Mouse (Mus musculus) embryonic facial prominence, embryonic 15.5 days (tissue): ENCODE results near the gene Rbm39. TPM values are rescaled to one million over a fixed set of nuclear protein-coding genes. Genes with fewer than 3 reads are reported as not detected.
"Not testable (repeated sequence)": the region's sequence is repeated elsewhere in the genome, so short reads cannot be mapped to it uniquely, and the experiment has no call there.

ENCODE experiments used
- ATAC-seq: fragments of 200-750 bp; cut with Nextera tagmentation; 2 replicates; pipeline ENCODE4 v1.8.0; 2017; ENCODE audit warnings: low read depth, moderate TSS enrichment; ENCODE audit not compliant: insufficient number of reproducible peaks, low FRiP score, low TSS enrichment
- H3K27ac ChIP-seq: fragments of 300-500 bp; sonication (generic); replicated peaks from 2 replicates; pipeline ENCODE4 v1.5.1; 2015; ENCODE audit warnings: mild to moderate bottlenecking, inconsistent platforms
- H3K27me3 ChIP-seq: fragments of 300-500 bp; sonication (generic); 2 replicates; pipeline ENCODE4 v1.6.1; 2015; ENCODE audit warnings: inconsistent platforms
- H3K36me3 ChIP-seq: fragments of 300-500 bp; sonication (generic); 2 replicates; pipeline ENCODE4 v1.6.1; 2015; ENCODE audit warnings: mild to moderate bottlenecking, inconsistent platforms
- H3K4me1 ChIP-seq: fragments of 300-500 bp; sonication (generic); 2 replicates; pipeline ENCODE4 v1.6.1; 2015; ENCODE audit warnings: inconsistent platforms
- H3K4me2 ChIP-seq: fragments of 300-500 bp; sonication (generic); replicated peaks from 2 replicates; pipeline ENCODE4 v1.6.1; 2015; ENCODE audit warnings: mild to moderate bottlenecking, inconsistent platforms
- H3K4me3 ChIP-seq: fragments of 300-500 bp; sonication (generic); replicated peaks from 2 replicates; pipeline ENCODE4 v1.5.1; 2015; ENCODE audit warnings: mild to moderate bottlenecking, inconsistent platforms
- H3K9ac ChIP-seq: fragments of 300-500 bp; sonication (generic); 2 replicates; pipeline ENCODE4 v1.6.1; 2015; ENCODE audit warnings: inconsistent platforms
- H3K9me3 ChIP-seq: fragments of 300-500 bp; sonication (generic); replicated peaks from 2 replicates; pipeline ENCODE4 v1.6.1; 2016; ENCODE audit warnings: inconsistent platforms
- WGBS: fragments of 180-500 bp; shearing (Covaris S2); methylation state at CpG from one replicate; pipeline ENCODE4 v1.1.7; 2015; 5-methylcytosine and 5-hydroxymethylcytosine counted together
- polyA plus RNA-seq: library from polyadenylated mRNA; unstranded; fragments of >200 nt; fragmentation: Nextera tagmentation; extraction: Ambion mirVana; gene quantifications from 2 replicates; pipeline ENCODE4 v1.2.1, GENCODE M21; 2015

Gene Rbm39
- polyA plus RNA-seq, 1 experiment from 2014 or later, result 665 TPM

DNA sequence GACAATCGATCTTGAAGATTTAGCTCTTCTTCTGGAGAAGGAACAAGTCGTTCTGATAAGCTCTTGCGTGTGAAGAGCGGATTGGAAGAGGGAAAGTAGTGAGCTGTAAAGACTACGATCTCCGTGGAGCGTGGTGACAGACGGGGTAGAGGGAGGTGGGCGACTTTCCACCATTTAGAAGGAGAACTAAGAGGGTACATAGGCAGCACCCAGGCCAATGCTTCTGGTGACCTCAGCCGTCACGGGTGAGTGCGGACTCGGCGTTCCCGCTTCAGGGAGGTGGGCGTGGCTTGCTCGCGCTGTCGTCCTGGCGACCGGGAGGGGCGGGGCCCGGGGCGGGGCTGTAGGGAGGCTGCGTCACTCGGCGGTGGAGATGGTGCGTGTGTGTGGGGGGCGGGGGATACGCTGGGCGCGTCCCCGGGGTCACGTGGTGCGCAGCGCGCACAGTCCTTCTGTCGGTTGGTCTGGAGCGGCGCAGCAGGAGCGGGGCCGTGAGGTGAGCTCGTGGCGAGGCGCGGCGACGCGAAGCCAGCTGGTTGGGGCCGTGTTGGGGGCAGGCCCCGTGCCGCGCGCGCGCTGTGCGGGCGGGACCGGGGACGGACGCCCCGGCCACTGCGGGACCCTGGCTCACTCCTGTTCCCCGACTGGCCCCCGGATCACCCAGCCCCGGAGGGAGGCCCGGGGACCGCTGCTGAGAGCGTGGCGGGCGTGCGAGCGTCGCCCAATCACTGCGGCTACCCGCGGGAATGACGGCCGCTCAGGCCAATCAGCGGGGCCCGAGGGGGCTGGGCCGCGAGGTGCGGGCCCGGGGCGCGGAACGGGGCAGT lies 16.5 kb upstream of the Rbm39 start, which contains the start of gene Phf20:
TSS of gene Phf20 (plus strand) at position 165 of the 827 bp plus-strand sequence.
- Histone ChIP-seq H3K4me3 (peak within 1 kb of the TSS; percentile 83), H3K9ac (peak within 1 kb of the TSS; percentile 76), H3K9me3 (no peaks in the 10 kb centered on the region), H3K36me3 (0 out of 2 replicates have a peak, but pooled peaks cover 4% of the 10 kb centered on the region), H3K4me1 (peaks cover 36% of the 10 kb centered on the region), H3K27me3 (no peaks in the 10 kb centered on the region), H3K4me2 (peak within 1 kb of the TSS; percentile 57), H3K27ac (peak within 1 kb of the TSS; percentile 97)
- ATAC-seq, result peak; percentile 99
- under 1% methylated on average over 87 of the region's 88 CpGs for WGBS

DNA sequence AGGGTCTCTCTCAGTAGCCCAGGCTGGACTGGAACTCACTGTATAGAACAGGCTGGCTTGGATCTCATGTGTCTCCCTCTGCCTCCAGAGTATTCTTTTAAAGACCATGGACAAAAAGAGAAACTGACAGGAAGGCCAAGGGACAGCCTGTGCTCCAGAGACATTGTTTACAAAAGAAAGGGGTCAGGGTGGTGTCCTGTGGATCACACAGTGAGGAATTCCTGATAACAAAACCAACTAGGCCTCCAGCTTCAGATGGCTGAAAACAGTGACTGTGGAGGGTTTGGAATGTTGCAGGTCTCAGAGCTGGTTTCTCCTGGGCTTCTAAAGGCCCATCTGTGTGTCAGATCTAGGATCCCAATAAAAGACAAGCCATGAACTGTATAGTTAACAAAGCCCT lies 14.5 kb upstream of the Rbm39 start:
- no peak for ATAC-seq
- Histone ChIP-seq H3K4me2 (no peak overlapping the region), H3K9me3 (no peaks in the 10 kb centered on the region), H3K4me1 (peaks cover 24% of the 10 kb centered on the region), H3K27me3 (no peaks in the 10 kb centered on the region), H3K36me3 (no peaks in the 10 kb centered on the region), H3K27ac (no peak overlapping the region), H3K4me3 (no peak overlapping the region), H3K9ac (no peak overlapping the region)

DNA sequence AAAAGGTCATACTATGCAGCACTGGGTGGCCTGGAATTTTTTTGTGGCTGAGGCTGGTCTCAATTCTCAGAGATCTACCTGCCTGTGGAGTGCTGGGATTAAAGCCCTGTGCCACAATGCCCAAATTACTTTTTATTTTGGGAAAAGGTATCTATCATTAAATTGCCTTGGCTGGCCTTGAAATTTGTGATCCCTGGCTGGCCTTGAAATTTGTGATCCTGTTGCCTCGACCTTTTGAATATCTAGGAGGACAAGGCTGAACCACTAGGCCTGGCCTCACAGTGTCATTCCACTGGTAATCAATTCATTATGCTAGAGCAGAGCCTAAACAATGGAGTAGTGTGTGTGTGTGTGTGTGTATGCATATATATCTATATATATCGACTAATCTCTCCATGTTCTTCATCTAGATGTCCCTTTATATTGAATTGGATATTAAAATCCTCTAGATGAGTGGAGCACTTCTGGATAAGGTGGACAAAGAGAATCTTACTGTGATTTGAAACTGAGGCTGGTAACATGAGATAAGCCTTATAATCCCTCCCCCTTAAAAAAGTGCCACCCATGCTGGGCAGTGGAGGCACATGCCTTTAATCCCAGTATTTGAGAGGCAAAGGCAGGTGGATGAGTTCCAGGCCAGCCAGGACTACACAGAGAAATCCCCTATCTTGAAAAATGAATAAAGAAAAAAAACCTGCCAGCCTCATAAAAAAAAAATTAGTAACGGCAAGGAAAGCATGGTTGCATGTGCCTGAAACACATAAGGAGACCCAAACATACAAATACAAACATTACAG lies 13.2 kb upstream of the Rbm39 start:
- WGBS, result 49% methylated on average over 3 of the region's 3 CpGs

GRCm38 (mm10) chr2:156192068-156192467 lies 12.0 kb upstream of the Rbm39 start:
- H3K4me1 ChIP-seq, result peaks cover 6% of the 10 kb centered on the region; the same call in 1 of the 2 replicates
- no peak overlapping the region for H3K4me2 ChIP-seq
- no peaks in the 10 kb centered on the region for H3K9me3 ChIP-seq
- H3K4me3 ChIP-seq, result no peak overlapping the region
- ATAC-seq, result no peak
- no peaks in the 10 kb centered on the region for H3K27me3 ChIP-seq
- 84% methylated on average over 2 of the region's 2 CpGs for WGBS
- H3K36me3 ChIP-seq, result no peaks in the 10 kb centered on the region
- H3K27ac ChIP-seq, result no peak overlapping the region
- H3K9ac ChIP-seq, result no peak overlapping the region

More for the DNA sequence above, 13.2 kb upstream of the Rbm39 start:
- no peak for ATAC-seq
- H3K9ac ChIP-seq, result no peak overlapping the region
- H3K27me3 ChIP-seq, result no peaks in the 10 kb centered on the region
- H3K27ac ChIP-seq, result no peak overlapping the region
- no peak overlapping the region for H3K4me2 ChIP-seq
- no peaks in the 10 kb centered on the region for H3K9me3 ChIP-seq
- no peaks in the 10 kb centered on the region for H3K36me3 ChIP-seq
- H3K4me3 ChIP-seq, result no peak overlapping the region
- H3K4me1 ChIP-seq, result peaks cover 13% of the 10 kb centered on the region

DNA sequence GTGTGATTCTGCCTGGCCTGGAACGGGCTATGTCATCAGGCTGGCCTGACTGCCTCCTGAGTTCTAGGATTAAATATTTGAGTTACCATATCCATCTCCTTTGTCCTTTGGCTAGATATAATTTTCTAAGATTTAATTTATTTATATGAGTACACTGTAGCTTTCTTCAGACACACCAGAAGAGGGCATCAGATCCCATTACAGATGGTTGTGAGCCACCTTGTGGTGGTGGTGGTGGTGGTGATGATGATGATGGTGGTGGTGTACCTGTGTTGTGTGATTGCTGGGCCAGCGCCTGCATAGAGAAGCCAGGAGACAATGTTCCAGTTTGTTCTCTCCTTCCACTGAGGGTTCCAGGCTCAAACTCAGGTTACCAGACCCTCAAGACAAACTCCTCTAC lies 11.5 kb upstream of the Rbm39 start:
- 89% methylated on average over 2 of the region's 2 CpGs for WGBS
- ATAC-seq, result no peak

DNA sequence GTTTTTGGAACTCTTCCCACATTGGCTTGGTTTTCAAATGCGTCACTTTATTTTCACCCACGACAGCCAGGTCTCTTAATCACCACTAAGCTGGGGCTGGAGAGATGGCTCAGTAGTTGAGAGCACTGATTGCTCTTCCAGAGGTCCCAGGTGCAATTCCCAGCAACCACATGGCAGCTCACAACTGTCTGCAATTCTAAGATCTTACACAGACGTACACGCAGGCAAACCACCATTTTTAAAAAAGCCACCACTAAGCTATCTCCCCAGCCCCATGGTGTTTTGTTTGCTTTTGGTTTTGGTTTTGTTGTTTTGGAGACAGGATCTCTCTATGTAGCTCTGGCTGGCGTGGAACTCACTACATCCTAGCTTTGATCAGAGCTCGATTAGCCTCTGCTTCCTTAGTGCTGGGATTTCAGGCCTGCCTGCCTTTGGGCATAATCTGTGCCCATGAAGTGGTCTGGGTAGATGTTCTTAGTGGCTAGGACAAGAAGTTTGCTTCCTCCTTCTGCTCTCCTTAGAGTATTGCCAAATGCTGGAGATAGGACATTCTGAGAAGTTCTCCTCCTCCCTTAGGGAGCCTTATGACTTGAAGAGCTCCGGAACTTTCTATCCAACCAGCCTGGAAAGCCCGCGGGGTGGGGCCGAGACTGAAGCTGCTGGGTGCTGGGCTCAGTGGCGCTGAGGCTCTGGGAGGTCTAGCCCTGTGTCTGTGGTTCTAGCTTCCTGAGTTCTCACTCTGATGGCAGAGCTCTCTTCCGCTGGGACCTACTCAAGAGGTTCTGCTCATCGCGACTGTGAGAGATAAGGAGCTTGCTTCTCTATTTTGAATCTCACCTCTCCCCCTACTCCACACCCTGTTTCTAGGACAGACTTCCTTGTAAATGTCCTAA lies 10.2 kb upstream of the Rbm39 start:
- Histone ChIP-seq H3K27me3 (no peaks in the 10 kb centered on the region), H3K9me3 (no peaks in the 10 kb centered on the region), H3K4me1 (no peaks in the 10 kb centered on the region), H3K36me3 (no peaks in the 10 kb centered on the region), H3K27ac (no peak overlapping the region), H3K9ac (no peak overlapping the region), H3K4me3 (no peak overlapping the region), H3K4me2 (no peak overlapping the region)
- WGBS, result 82% methylated on average over 14 of the region's 14 CpGs
- no peak for ATAC-seq

More for the DNA sequence above, 11.5 kb upstream of the Rbm39 start:
- no peak overlapping the region for H3K9ac ChIP-seq
- H3K27ac ChIP-seq, result no peak overlapping the region
- peaks cover 6% of the 10 kb centered on the region; the same call in 1 of the 2 replicates for H3K4me1 ChIP-seq
- no peaks in the 10 kb centered on the region for H3K27me3 ChIP-seq
- H3K9me3 ChIP-seq, result no peaks in the 10 kb centered on the region
- no peak overlapping the region for H3K4me3 ChIP-seq
- no peaks in the 10 kb centered on the region for H3K36me3 ChIP-seq
- no peak overlapping the region for H3K4me2 ChIP-seq

DNA sequence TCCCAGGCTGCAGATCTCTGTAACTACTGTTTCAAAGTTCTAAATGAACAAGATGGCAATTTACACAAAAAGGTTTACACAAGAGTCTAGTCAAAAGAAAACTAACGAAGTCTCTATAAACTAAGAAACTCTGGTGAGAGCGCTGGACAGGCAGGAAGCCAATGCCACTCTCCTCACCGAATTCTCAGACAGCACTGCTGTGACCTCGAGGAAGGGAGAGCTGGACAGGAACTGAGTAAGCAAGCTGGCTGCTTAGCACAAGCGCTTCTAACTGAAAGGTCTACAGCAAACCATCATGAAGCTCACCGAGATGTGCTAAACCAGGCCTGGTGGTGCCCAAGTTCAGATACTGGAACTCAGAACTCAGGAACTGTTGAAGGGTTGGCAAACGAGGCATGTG lies 9.2 kb upstream of the Rbm39 start:
- not testable (repeated sequence) for H3K27ac ChIP-seq, H3K4me1 ChIP-seq, H3K9me3 ChIP-seq, H3K4me3 ChIP-seq, H3K27me3 ChIP-seq, H3K9ac ChIP-seq, H3K36me3 ChIP-seq, H3K4me2 ChIP-seq, ATAC-seq
- 77% methylated on average over 7 of the region's 7 CpGs for WGBS

GRCm38 (mm10) chr2:156181592-156181991 lies 1.6 kb upstream of the Rbm39 start:
- Histone ChIP-seq H3K27ac (no peak overlapping the region), H3K36me3 (peaks cover 14% of the 10 kb centered on the region), H3K4me2 (no peak overlapping the region), H3K27me3 (no peaks in the 10 kb centered on the region), H3K4me1 (peaks cover 21% of the 10 kb centered on the region), H3K4me3 (no peak overlapping the region), H3K9ac (no peak overlapping the region), H3K9me3 (no peaks in the 10 kb centered on the region)
- ATAC-seq, result no peak
- WGBS, result 69% methylated on average over 2 of the region's 2 CpGs

DNA sequence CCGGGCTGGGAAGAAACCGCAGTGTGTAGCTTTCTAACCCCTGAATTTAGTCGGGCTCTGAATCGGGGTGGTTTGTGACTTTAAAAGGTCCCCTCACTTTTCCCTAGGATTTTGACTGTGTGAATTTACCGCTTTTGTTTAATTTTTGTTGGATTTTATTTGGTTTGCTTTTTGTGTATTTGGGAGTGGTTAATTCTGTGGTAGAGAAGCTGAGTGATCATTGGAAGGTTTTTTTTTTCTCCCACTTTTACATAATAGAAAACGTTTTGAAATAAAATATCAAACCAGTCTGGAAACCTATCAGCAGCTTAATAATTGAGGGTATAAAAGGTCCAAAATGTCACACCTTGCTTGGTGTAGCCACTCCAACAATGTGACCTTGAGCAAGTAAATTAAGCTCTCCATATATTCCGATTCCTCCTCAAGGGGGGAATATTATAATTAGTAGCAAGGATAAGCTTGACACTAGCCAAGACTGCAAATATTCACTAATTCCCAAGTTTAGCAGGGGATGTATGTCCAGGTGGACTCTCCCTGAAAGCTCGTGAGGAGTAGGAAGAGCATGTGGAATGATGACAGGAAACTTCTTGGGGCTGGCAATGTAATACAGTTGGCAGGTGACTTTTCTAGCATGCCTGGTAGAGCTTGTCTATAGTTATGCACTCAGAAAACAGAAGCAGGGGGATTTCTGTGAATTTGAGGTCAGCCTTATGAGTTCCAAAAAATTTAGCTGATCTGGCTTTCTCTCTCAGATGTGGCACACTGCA lies 969 bp upstream of the Rbm39 start:
- no peak for ATAC-seq

GRCm38 (mm10) chr2:156179796-156180093 lies 293 bp downstream of the Rbm39 start:
- H3K4me3 ChIP-seq, result peak overlapping the region; percentile 97
- no peak overlapping the region for H3K4me2 ChIP-seq
- under 1% methylated on average over 32 of the region's 41 CpGs for WGBS
- peak; percentile 16 for ATAC-seq
- H3K9ac ChIP-seq, result peak overlapping the region; percentile 100
- H3K36me3 ChIP-seq, result peaks cover 19% of the 10 kb centered on the region
- peaks cover 23% of the 10 kb centered on the region for H3K4me1 ChIP-seq
- H3K27me3 ChIP-seq, result no peaks in the 10 kb centered on the region
- peak overlapping the region; percentile 96 for H3K27ac ChIP-seq
- H3K9me3 ChIP-seq, result no peaks in the 10 kb centered on the region

More for the DNA sequence above, 969 bp upstream of the Rbm39 start:
- H3K9ac ChIP-seq, result peak overlapping the region; percentile 80
- H3K4me1 ChIP-seq, result peaks cover 21% of the 10 kb centered on the region
- H3K27ac ChIP-seq, result peak overlapping the region; percentile 94
- peak overlapping the region; percentile 59 for H3K4me2 ChIP-seq
- WGBS, result 10% methylated on average over 8 of the region's 8 CpGs
- H3K27me3 ChIP-seq, result no peaks in the 10 kb centered on the region
- H3K9me3 ChIP-seq, result no peaks in the 10 kb centered on the region
- H3K4me3 ChIP-seq, result peak overlapping the region; percentile 97
- peaks cover 14% of the 10 kb centered on the region for H3K36me3 ChIP-seq
